Mouse (Mus musculus): Measurements from ENCODE around the gene Wwtr1. TPM values are rescaled to one million over a fixed set of nuclear protein-coding genes. Genes with fewer than 3 reads are reported as not detected.

Wwtr1 gene
- polyA plus RNA-seq, 1 experiment: 0.17 TPM

DNA sequence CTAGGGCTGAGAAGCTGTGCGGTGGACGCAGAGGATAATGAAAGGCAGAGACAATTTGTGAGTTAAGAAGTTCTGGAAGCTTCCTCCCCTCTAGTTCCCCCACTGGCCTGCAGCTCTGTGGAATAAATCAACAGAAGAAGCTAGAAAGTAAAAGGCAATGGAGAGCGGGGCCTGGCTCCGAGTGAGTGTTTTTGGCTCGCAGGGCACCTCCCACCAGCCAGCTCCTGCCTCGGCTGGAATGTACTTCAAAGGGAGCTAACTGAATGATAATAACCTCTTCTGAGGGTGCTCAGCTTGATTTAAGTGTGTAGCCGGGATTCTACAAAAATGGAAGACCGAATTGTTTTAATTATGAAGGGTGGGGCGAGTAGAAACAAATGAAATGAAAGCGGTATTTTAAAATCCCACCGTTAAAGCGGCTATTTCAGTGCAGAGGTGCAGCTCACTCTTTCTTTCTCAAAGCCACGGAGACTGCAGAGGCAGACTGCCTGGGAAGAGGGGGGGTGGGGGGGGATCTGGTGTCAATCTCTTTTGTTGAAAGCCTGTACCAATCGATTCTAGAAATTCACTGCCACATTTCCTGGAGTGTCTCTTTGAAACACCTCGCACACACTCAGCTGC lies 104.6 kb downstream of the Wwtr1 start:
- H3K4me1 ChIP-seq: 0 out of 2 replicates have a peak, but pooled peaks cover 3% of the 10 kb centered on the region
- H3K36me3 ChIP-seq (replicated peaks; ENCODE audit: low read length): no peaks in the 10 kb centered on the region
- TF ChIP-seq FLI1 (IDR thresholded peaks at IDR 0.05; ENCODE audit: low read length) (no peak), GATA1 (IDR thresholded peaks at IDR 0.05; ENCODE audit: borderline replicate concordance, low read length) (no peak)
- 0 out of 2 replicates have a peak, but pooled peaks cover 3% of the 10 kb centered on the region for H3K9me3 ChIP-seq
- no peaks in the 10 kb centered on the region for H3K27me3 ChIP-seq (replicated peaks)
- peak overlapping the region; percentile 53 for H3K4me3 ChIP-seq (replicated peaks)

DNA sequence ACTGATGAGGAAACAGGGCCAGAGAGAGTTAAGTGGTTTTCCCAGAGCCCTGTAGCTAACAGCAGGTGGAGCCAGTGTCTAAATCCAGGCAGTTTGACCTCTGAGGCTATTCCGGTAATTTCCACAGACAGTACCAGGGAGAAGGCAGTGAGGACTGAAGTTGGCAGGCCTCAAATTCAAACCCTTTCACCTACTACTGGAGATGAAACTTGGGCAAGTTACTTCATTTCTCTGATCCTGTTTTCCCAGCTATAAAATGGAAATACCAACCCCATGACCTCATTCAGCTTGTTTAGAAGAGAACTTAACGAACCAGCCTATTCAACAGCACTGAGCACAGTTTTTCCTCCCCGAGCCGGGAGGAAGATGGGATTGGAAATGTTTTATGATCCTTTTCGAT lies 105.4 kb downstream of the Wwtr1 start:
- no peak for TF ChIP-seq FLI1 (IDR thresholded peaks at IDR 0.05; ENCODE audit: low read length)
- TF ChIP-seq GATA1 (IDR thresholded peaks at IDR 0.05; ENCODE audit: borderline replicate concordance, low read length): no peak
- H3K4me3 ChIP-seq (replicated peaks): no peak overlapping the region
- H3K4me1 ChIP-seq: 0 out of 2 replicates have a peak, but pooled peaks cover 3% of the 10 kb centered on the region
- no peaks in the 10 kb centered on the region for H3K36me3 ChIP-seq (replicated peaks; ENCODE audit: low read length)
- 0 out of 2 replicates have a peak, but pooled peaks cover 3% of the 10 kb centered on the region for H3K9me3 ChIP-seq
- H3K27me3 ChIP-seq (replicated peaks): no peaks in the 10 kb centered on the region

DNA sequence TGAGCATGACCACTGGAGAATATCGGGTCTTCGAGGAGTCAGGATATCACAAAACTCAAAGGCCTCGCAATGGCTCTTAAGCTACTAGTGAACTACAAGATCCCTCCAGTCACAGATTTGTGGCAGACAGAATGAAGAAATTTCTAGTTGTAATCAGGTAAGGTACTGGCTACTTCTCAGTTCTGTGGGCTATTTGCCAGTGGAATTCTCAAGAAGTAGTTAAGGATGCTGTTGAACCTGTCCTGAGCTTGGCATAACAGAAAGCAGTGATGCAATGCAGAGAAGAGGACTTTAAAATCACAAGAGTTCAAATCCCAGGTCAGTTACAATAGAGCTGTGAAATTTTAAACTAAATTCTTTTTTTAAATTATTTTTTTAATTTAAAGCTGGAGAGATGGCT lies 106.4 kb downstream of the Wwtr1 start:
- 0 out of 2 replicates have a peak, but pooled peaks cover 3% of the 10 kb centered on the region for H3K4me1 ChIP-seq
- 0 out of 2 replicates have a peak, but pooled peaks cover 3% of the 10 kb centered on the region for H3K9me3 ChIP-seq
- TF ChIP-seq GATA1 (IDR thresholded peaks at IDR 0.05; ENCODE audit: borderline replicate concordance, low read length) (no peak), FLI1 (IDR thresholded peaks at IDR 0.05; ENCODE audit: low read length) (no peak)
- no peaks in the 10 kb centered on the region for H3K27me3 ChIP-seq (replicated peaks)
- no peaks in the 10 kb centered on the region for H3K36me3 ChIP-seq (replicated peaks; ENCODE audit: low read length)
- no peak overlapping the region for H3K4me3 ChIP-seq (replicated peaks)

DNA sequence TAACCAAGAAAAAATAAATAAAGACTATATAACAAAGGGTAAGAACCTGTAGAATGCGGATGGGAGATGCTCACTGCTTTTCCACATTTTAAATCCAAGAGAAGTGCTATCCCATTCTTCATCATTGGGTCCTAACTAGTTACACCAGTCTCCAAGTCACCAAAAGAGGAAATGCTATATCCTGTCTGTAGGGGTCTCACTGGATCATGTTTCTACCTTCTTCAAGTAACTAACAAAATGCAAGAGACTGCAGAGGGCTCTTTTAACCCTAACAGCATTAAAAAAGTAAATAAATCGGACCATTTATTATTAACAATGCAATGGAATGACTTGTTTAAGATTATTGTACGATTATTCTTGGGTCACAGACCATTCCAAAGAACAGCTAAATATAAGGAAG lies 109.4 kb downstream of the Wwtr1 start:
- Histone ChIP-seq H3K27me3 (replicated peaks) (no peaks in the 10 kb centered on the region), H3K9me3 (no peaks in the 10 kb centered on the region), H3K4me3 (replicated peaks) (no peak overlapping the region), H3K36me3 (replicated peaks; ENCODE audit: low read length) (no peaks in the 10 kb centered on the region), H3K4me1 (0 out of 2 replicates have a peak, but pooled peaks cover 3% of the 10 kb centered on the region)
- no peak for TF ChIP-seq FLI1 (IDR thresholded peaks at IDR 0.05; ENCODE audit: low read length)
- no peak for TF ChIP-seq GATA1 (IDR thresholded peaks at IDR 0.05; ENCODE audit: borderline replicate concordance, low read length)

DNA sequence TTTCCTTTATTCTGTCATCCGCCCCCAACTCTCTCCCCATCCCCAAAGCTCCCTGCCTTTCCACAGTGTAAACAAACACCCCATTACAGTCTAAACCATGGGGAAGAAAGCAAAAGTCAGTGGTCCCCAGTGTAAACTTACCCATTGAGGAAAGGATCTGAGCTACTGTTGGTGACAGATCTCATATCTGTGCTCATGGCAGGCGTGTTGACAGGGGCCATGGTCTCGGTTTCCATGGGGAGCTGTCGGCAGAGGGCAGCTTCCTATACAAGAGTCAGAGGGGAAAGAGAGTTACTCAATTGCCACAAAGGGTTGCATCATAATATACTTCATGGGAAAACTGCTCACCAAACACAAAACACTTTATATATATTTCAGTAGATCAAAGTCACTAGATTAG lies 112.4 kb downstream of the Wwtr1 start:
- no peak overlapping the region for H3K4me3 ChIP-seq (replicated peaks)
- no peak for TF ChIP-seq GATA1 (IDR thresholded peaks at IDR 0.05; ENCODE audit: borderline replicate concordance, low read length)
- TF ChIP-seq FLI1 (IDR thresholded peaks at IDR 0.05; ENCODE audit: low read length): no peak
- H3K4me1 ChIP-seq: no peaks in the 10 kb centered on the region
- H3K36me3 ChIP-seq (replicated peaks; ENCODE audit: low read length): no peaks in the 10 kb centered on the region
- H3K27me3 ChIP-seq (replicated peaks): no peaks in the 10 kb centered on the region
- no peaks in the 10 kb centered on the region for H3K9me3 ChIP-seq

DNA sequence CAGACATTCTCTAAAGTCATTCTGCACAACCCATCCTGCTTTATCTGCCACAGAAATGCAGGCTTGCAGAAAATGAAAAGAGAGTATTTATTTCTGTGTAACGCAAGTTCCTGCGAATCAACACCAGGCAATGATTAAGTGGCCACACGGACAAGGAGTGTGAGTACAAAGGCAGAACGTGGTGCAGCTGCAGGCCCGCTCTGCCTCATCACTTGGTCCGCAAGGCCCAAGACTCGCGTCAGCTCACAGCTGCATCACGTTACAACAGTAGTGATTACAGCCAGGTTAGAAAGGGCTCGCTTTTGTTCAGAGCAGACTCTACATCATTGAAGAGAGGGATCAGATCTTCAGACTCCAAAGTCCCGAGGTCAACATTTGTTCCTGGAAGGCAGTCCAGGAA lies 117.1 kb downstream of the Wwtr1 start:
- H3K4me3 ChIP-seq (replicated peaks): no peak overlapping the region
- no peak for TF ChIP-seq FLI1 (IDR thresholded peaks at IDR 0.05; ENCODE audit: low read length)
- no peak for TF ChIP-seq GATA1 (IDR thresholded peaks at IDR 0.05; ENCODE audit: borderline replicate concordance, low read length)
- no peaks in the 10 kb centered on the region for H3K27me3 ChIP-seq (replicated peaks)
- no peaks in the 10 kb centered on the region for H3K9me3 ChIP-seq
- no peaks in the 10 kb centered on the region for H3K4me1 ChIP-seq
- no peaks in the 10 kb centered on the region for H3K36me3 ChIP-seq (replicated peaks; ENCODE audit: low read length)

DNA sequence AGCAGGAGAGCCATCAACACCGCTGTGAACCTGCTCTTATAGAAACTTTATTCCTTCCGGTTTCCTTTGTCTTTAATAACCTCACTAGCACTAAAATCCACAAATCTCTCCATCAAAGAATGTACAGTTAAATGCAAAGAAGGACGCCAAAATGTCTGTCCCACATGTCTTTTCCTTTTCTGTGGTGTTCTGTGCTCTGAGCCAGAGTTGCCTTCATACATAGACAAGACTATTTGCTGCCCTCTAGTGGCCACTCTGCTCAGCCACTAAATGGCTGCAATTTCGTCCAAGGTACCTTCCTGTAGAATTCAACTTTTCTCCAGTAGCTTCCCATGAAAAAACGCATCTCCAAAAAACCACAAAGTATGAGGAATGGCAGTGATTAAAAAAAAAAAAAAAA lies 127.3 kb downstream of the Wwtr1 start:
- Histone ChIP-seq H3K36me3 (replicated peaks; ENCODE audit: low read length) (no peaks in the 10 kb centered on the region), H3K9me3 (peaks cover 2% of the 10 kb centered on the region; the same call in 1 of the 2 replicates), H3K4me1 (no peaks in the 10 kb centered on the region), H3K4me3 (replicated peaks) (no peak overlapping the region), H3K27me3 (replicated peaks) (no peaks in the 10 kb centered on the region)
- TF ChIP-seq GATA1 (IDR thresholded peaks at IDR 0.05; ENCODE audit: borderline replicate concordance, low read length) (no peak), FLI1 (IDR thresholded peaks at IDR 0.05; ENCODE audit: low read length) (no peak)

DNA sequence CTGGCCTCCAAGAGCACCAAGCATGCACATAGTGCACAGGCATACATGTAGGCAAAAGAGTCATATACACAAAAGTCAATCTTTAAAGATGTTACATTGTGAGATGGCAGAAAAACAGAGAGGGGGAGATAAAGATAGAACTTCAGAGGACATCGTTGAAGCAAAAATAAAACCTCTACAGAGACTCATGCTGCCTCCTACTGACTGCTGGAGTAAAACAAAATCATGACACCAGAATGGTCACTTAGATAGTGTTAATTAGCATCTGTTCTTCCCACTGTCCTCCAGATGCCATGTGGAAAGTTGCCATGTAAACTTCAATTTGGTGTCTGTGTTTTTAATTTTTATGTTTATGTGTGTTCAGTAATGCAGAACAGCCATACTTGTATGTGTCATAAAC lies 127.8 kb downstream of the Wwtr1 start:
- no peaks in the 10 kb centered on the region for H3K4me1 ChIP-seq
- H3K9me3 ChIP-seq: no peaks in the 10 kb centered on the region
- H3K36me3 ChIP-seq (replicated peaks; ENCODE audit: low read length): no peaks in the 10 kb centered on the region
- H3K4me3 ChIP-seq (replicated peaks): no peak overlapping the region
- no peaks in the 10 kb centered on the region for H3K27me3 ChIP-seq (replicated peaks)
- TF ChIP-seq GATA1 (IDR thresholded peaks at IDR 0.05; ENCODE audit: borderline replicate concordance, low read length) (no peak), FLI1 (IDR thresholded peaks at IDR 0.05; ENCODE audit: low read length) (no peak)

DNA sequence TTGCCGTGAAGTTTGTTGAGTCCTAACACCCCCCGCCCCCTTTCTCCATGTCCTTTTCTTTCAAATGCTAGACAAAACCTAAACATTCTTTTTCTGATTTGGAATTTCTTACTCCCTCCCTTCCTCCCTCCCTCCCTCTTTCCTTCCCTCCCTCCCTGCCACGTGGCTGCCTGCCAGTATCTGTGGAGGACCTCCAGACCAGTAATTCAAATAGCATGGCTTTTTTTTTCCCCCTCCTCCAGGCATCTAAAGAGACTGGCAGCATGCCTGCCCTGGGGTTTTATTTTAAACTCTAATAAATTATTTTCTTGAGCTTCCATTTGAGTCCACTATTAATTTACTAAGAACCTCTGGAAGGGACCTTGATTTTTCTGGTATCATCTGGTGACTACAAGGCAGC lies 130.0 kb downstream of the Wwtr1 start:
- Histone ChIP-seq H3K4me1 (no peaks in the 10 kb centered on the region), H3K9me3 (no peaks in the 10 kb centered on the region), H3K4me3 (replicated peaks) (no peak overlapping the region), H3K36me3 (replicated peaks; ENCODE audit: low read length) (no peaks in the 10 kb centered on the region), H3K27me3 (replicated peaks) (no peaks in the 10 kb centered on the region)
- TF ChIP-seq FLI1 (IDR thresholded peaks at IDR 0.05; ENCODE audit: low read length): no peak
- no peak for TF ChIP-seq GATA1 (IDR thresholded peaks at IDR 0.05; ENCODE audit: borderline replicate concordance, low read length)

DNA sequence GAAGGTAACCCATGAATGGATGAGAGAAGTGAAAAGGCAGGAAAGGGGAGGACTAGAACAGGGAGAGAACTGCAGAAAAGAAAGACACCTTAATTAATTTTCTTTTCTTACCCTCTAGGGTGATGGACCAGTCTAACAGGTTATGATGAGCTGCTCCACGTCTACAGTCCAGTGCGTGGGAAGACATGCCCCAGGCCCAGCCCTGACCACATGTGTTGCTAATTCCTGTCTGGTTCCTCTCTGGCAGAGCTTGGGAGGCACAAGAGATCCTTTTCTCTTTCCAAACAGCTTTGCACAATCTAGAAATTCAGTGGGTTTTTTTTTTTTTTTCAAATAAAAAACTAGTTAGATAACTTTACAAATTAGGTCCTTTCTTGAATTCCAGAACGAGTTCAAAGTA lies 134.8 kb downstream of the Wwtr1 start:
- no peaks in the 10 kb centered on the region for H3K4me1 ChIP-seq
- no peak overlapping the region for H3K4me3 ChIP-seq (replicated peaks)
- TF ChIP-seq FLI1 (IDR thresholded peaks at IDR 0.05; ENCODE audit: low read length): no peak
- TF ChIP-seq GATA1 (IDR thresholded peaks at IDR 0.05; ENCODE audit: borderline replicate concordance, low read length): no peak
- H3K9me3 ChIP-seq: no peaks in the 10 kb centered on the region
- H3K36me3 ChIP-seq (replicated peaks; ENCODE audit: low read length): no peaks in the 10 kb centered on the region
- no peaks in the 10 kb centered on the region for H3K27me3 ChIP-seq (replicated peaks)
